Mouse (Mus musculus): ENCODE results near the gene Ugt1a6a. TPM values are rescaled to one million over a fixed set of nuclear protein-coding genes. Genes with fewer than 3 reads are reported as not detected.

Gene Ugt1a6a
- polyA plus RNA-seq, 1 experiment, result not detected

- TF ChIP-seq GATA1 (IDR thresholded peaks at IDR 0.05; ENCODE audit: low read length), result no peak
Measured at GRCm38 (mm10) chr1:88192136-88192535, 57.5 kb downstream of the Ugt1a6a start.

GRCm38 (mm10) chr1:88195687-88196086 is 61.1 kb downstream of the Ugt1a6a start:
- no peak for TF ChIP-seq GATA1 (IDR thresholded peaks at IDR 0.05; ENCODE audit: low read length)

GRCm38 (mm10) chr1:88197443-88197842 is 62.8 kb downstream of the Ugt1a6a start:
- TF ChIP-seq GATA1 (IDR thresholded peaks at IDR 0.05; ENCODE audit: low read length), result no peak

GRCm38 (mm10) chr1:88199996-88200395 is 65.4 kb downstream of the Ugt1a6a start:
- no peak for TF ChIP-seq GATA1 (IDR thresholded peaks at IDR 0.05; ENCODE audit: low read length)

DNA sequence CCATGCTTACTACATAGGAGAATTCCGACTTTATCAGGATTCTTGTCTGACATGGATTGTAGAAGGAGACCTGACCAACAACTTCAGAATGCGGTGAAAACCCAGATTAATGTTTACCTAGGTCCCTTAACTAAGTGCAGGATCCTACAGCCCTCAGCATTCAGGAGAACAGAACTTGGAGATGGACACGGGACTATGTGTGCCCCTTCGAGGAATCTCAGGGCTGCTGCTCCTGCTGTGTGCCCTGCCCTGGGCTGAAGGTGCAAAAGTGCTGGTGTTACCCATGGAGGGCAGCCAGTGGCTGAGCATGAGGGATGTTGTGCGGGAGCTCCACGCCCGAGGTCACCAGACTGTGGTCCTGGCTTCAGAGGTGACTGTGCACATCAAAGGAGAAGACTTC is 65.8 kb downstream of the Ugt1a6a start, which contains the start of gene Ugt1a2:
Gene Ugt1a2 (plus strand): TSS at position 146 of the 400 bp plus-strand sequence.
- TF ChIP-seq GATA1 (IDR thresholded peaks at IDR 0.05; ENCODE audit: low read length), result no peak

DNA sequence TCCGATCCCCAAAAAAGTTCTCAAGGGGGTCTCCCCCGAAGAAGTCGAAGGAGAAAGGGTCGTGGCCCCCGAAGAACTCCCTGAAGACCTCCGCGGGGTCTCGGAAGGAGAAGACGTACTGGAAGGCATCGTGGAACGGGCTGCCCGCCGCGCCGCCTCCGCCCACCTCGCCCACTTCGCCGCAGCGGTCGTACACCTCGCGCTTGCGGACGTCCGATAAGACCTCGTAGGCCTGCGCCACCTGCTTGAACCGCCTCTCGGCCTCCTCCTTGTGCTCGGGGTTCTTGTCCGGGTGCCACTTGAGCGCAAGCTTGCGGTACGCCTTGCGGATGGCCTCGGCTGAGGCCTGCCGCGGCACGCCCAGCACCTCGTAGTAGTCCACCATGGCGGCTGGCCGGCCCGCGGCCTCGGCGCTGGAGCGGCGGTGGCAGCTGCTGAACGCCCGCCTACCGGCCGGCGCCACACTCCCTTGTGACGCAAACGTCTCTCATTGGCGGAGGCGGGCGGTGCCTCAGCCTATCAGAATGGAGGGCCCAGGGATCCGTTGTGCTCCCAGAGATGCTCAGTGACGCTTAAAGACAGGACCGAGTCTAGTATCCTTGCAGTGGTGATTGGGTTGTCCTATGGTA is 70.8 kb downstream of the Ugt1a6a start, which contains the start of gene Dnajb3:
Gene Dnajb3 (minus strand): TSS at position 489 of the 629 bp plus-strand sequence.
- TF ChIP-seq GATA1 (IDR thresholded peaks at IDR 0.05; ENCODE audit: low read length), result no peak

- TF ChIP-seq GATA1 (IDR thresholded peaks at IDR 0.05; ENCODE audit: low read length), result no peak
Measured at GRCm38 (mm10) chr1:88206843-88207479, 72.4 kb downstream of the Ugt1a6a start.

DNA sequence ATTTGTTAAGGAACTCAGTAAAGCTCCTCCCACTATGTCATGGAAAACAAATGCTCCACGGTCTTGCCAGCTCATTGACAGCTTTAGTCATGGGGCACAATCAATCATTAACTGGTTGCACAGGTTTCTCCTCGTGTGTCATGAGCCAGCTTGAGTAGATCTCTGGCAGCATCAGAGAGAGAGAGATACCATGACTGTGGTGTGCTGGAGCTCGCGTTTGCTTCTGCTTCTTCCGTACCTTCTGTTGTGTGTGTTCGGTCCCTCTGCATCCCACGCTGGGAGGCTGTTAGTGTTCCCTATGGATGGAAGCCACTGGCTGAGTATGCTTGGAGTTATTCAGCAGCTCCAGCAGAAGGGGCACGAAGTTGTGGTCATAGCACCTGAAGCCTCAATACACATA is 77.2 kb downstream of the Ugt1a6a start, which contains the start of gene Ugt1a1:
Gene Ugt1a1 (plus strand): TSS at position 148 of the 400 bp plus-strand sequence.
- no peak for TF ChIP-seq GATA1 (IDR thresholded peaks at IDR 0.05; ENCODE audit: low read length)

- no peak for TF ChIP-seq GATA1 (IDR thresholded peaks at IDR 0.05; ENCODE audit: low read length)
Measured at GRCm38 (mm10) chr1:88212341-88213045, 77.9 kb downstream of the Ugt1a6a start.

GRCm38 (mm10) chr1:88213061-88213460 is 78.5 kb downstream of the Ugt1a6a start:
- TF ChIP-seq GATA1 (IDR thresholded peaks at IDR 0.05; ENCODE audit: low read length), result no peak

DNA sequence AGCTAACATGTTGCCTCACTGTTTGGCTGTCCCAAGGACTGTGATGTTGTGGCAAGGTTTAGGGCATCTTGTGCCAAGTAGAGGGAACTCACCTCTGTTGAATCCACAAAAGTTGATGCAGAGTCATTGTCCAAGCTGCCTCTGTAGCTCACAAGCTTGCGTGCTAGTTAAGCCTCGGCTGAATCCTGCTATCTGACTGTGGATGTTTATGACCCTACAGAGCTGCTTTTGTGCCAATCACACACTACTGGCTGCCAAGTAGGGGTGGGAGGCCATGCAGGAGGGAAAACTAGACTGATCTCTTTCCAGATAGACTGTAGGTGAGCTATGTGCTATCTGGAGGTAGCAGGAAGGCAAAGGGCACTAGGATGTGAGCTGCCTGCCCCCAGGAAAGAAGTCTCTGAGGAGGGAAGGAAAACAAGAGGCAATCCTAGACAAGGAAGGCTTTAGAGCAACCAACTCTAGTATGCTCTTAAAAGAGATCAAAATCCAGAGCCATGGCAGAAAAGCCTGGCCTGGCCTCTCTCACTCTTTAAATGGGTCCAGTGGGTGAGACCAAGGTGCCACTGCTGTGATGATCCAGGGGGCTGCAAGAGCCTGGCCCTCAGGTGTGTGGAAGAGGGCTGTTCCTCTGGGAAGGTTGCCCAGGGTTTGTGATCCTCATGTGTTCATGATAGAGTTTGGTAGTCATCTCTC is 79.3 kb downstream of the Ugt1a6a start:
- no peak for TF ChIP-seq GATA1 (IDR thresholded peaks at IDR 0.05; ENCODE audit: low read length)

DNA sequence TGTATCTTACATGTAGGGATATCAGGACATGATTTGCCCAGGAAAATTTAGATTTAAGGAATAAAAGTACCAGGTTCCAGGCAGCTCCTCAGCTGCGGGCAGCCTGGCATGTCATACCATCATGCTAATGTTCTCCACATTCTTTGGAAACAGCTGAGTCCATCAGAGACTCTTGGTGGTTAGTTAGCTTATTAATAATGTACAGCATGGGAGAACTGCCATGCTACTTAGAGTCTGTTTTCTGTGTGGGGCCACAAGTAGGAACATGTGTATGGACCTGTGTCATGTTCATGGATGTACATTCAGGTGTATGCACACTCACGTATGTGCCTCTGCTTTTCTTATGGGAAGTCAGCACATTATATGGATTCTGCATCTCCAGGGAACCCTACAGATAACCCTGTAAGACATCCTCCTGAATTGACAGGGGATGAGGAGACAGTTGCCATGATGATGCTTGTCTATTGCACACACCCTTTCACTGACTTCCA is 79.9 kb downstream of the Ugt1a6a start:
- no peak for TF ChIP-seq GATA1 (IDR thresholded peaks at IDR 0.05; ENCODE audit: low read length)

- no peak for TF ChIP-seq GATA1 (IDR thresholded peaks at IDR 0.05; ENCODE audit: low read length)
Measured at GRCm38 (mm10) chr1:88215466-88216380, 81.1 kb downstream of the Ugt1a6a start.

- TF ChIP-seq GATA1 (IDR thresholded peaks at IDR 0.05; ENCODE audit: low read length), result no peak
Measured at GRCm38 (mm10) chr1:88216551-88216950, 81.9 kb downstream of the Ugt1a6a start.
